Mouse (Mus musculus): ENCODE data around the gene Neurog1.

The Neurog1 gene

DNA sequence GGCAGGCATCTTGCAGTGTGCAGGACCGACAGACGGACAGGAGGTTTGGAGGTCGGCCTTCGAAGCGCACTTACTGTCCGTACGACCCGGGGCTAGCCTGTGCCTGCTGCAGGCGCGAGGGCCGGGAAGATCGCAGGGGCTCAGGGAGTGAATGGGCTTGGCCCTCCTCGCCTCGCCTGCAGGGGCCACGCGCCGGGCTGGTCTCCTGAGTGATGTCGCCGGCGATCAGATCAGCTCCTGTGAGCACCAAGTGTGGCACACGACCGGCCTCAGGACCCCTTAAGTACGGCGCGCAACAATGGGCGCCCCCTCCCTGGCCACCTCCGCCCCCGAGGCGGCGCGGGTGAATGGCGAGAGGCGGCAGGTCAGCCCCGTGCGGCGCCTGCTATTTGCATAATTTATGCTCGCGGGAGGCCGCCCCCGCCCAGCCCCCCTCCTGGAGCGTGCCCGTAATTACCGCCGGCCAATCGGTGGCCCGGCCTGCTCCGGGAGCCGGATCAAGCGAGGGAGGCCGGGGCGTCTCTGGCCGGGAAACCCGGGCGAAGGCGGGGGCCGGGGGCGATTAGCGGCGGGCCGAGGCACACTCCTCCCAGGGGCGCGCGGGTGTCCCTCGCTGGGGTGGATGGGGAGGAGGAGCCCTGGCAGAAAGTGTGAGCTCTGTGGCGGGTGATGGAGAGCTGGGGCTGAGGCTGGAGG is at the start of gene Neurog1:
TSS of gene Neurog1 (minus strand) at position 240 of the 696 bp plus-strand sequence.
- peak; percentile 81 for DNase-seq (ENCODE audit: low spot score)

DNA sequence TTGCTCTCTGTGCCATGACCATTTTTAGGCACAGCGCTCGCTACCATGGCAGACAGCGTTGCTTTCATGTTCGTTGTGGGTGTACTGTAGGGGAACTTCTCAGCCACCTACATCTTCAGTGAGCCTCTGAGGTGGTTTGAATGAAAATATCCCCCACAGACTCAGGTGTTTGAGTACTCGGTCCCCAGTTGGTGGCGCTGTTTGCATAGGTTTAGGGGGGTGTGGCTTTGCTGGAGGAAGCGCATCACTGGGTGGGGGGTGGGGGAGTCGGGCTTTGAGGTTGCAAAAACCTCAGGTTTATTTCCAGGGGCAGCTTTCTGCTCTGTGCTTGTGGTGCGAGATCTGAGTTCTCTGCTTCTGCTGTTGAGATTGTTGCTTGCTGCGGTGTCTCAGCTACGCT is 47.4 kb upstream of the Neurog1 start:
- no peak for DNase-seq (ENCODE audit: low spot score)

DNA sequence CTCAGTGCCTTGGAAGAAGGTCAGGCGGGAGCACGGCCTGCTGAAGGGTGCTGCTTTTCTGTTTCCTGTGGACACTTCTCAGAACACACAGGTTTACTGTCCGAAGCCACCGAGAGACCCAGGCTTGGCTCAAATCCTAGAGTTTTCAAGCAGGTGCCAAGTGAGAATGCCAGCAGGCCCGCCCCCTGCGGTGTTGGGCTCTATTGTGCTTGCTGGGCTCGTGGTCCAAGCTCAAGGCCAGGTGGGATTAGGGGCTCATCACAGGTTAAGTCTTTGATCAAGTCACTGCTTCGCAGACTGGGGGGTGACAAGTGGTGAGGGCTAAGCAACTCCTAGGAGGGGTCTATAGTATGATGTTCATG is 44.7 kb upstream of the Neurog1 start:
- DNase-seq (ENCODE audit: low spot score), result no peak

DNA sequence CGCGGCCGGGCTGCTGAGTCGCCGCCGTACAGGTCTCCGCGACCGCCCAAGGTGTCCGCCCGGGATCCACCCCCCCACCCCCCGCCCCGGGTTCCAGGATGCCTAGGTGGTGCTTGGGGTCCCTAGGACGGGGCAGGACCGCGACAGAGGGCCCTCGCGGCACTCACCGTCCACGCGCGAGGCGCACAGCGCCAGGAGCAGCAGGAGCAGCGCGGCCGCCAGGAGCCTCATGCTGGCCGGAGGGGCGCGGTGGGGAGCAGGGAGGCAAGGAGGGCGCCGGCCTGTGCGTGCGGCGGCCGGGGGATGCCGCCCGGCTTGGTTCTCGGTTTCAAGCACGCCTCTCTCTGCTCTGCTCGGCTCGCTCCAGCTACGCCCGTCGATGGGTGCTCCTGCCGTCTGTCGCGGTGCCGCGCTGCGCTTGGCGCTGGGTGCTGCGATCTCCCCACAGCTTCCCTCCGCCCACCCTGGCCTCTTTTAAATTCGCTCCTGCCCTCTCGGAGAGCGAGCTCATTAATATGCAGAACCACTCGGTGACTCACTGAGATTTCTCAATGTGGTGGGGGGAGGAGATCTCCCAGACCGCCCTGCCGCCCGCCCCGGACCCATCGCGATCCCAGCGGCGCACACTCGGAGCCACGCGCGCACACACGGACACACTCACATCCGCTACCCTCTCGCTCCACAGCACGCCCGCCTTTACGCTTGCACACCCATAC is 44.1 kb upstream of the Neurog1 start, which contains the start of gene Cxcl14:
TSS of gene Cxcl14 (minus strand) at position 609 of the 716 bp plus-strand sequence.
- peak; percentile 50 for DNase-seq (ENCODE audit: low spot score)

DNA sequence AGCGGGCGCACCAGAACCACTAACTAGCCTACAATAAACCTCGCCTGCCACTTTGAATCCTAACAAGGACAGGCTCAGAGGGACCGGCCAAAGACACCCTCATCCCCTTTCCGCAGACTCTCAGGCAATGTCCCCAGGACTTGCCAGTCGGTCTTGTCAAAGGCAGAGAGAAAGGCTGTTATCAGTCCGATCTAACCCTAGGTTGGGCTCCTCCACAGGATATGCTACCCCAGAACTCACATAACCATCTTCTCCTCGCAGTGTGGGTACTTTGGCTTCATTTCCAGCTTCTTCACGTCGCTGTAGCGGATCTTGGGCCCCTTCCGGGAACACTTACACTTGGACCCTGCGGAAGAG is 43.6 kb upstream of the Neurog1 start:
- DNase-seq (ENCODE audit: low spot score), result peak; percentile 49

DNA sequence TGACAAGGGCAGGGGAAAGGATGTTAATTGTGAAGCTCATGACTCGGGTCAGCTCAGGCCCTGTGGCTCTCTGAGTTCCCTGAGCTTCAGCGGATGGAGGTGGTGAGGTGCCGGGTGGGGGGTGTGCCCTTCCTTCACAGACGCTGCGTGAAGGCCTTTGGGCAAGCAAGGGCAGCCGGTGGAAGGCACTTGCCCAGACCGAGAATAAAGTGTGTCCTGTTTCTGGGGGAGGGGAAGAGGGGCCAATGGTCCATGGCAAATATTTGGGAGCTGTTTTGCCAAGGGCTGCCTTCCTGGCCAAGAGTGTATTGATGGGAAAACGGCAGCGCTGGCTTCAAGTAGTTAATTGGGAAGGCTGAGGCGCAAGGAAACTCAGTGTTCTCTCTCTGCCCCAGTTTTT is 42.9 kb upstream of the Neurog1 start:
- DNase-seq (ENCODE audit: low spot score), result peak; percentile 22

DNA sequence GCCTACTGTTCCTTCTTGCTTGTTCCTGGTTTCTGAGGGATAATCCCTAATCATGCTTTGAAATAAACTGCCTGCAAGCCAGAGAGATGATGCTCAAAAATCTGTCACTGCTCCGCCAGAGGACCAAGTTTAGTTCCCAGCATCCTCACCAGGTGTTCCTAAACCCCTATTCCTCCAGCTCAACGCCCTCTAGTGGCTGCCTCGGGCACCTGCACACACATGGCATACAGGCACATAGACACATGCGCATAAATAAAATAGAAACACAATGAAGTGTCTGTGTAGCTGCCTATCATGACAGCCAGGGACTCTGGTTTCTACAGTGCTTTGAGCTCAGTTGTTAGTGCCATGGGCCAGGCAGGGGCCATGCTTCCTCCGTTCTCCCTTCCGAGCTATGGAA is 38.0 kb upstream of the Neurog1 start:
- DNase-seq (ENCODE audit: low spot score), result no peak

DNA sequence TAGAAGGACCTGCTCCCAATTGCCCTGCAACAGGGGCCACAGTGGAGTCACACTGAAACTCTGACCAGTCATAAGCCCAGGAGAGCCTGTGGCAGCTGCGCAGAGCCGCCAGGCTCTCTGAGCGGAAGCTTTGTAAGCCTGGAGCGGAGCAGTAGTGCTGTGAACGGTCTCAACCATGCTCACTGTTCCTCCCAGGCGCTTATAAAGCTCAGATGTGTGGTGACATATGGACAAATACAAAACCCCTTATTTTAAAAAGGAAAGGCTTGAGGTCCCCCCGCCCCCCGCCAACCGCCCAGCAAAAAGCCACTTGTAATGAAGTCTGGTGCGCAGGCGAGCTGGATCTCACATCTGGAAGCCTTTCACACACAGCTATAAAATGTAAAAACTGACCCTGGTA is 37.3 kb upstream of the Neurog1 start:
- peak; percentile 29 for DNase-seq (ENCODE audit: low spot score)

DNA sequence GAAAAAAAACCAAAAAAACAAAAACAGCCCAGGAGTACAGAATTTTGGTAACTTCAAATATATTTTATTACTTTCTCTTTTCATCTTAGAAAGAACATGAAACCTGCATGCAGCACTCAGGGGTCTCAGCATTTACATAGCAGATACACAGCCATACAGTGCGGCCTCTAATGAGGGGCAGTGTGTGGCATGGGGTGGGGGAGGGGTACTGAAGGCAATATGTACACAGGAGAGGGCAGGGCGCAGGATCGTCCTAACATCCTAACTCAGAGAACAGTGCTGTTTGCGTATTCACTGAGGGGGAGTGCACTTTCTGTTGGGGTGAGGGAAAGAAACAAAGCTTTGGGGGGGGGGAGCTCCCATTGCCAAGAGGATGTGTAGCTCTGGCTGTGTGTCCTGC is 36.6 kb upstream of the Neurog1 start:
- no peak for DNase-seq (ENCODE audit: low spot score)

DNA sequence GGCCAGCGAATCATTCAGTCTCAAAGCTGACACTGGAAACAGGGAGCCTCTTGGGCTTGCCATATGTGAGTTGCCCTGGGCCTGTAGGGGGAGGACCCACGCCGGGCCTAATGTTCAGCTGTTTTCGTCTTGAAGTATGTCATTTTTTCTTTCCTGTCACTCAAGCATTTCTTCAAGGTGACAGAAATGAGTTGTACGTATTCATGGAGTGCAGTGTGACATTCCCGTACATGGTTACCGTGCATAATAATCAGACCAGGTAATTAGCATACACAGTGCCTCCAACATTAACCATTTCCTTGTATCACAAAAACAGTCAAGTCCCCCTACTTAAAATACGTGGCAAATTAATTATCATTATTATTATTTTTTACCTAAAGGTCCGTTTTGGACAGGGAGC is 35.1 kb upstream of the Neurog1 start:
- no peak for DNase-seq (ENCODE audit: low spot score)

DNA sequence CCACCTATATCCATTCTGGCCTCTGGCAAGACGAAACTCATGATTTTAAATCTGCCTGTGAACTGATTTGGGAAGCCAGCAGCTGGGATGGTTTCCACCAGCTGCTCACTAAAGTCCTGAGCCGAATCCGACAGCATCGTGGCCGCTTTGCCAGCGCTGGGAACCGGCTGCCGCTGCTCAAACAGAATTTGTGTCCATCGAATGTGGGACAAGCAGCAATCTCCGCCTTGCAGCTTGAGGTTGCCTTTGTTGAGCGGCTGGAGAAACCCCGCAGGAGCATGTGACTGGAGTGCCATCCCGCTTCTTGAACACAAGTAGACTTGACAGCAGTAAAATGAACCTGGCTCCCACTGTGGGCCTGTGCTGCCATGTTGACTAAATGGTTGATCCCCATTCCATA is 31.4 kb upstream of the Neurog1 start:
- DNase-seq (ENCODE audit: low spot score), result no peak

DNA sequence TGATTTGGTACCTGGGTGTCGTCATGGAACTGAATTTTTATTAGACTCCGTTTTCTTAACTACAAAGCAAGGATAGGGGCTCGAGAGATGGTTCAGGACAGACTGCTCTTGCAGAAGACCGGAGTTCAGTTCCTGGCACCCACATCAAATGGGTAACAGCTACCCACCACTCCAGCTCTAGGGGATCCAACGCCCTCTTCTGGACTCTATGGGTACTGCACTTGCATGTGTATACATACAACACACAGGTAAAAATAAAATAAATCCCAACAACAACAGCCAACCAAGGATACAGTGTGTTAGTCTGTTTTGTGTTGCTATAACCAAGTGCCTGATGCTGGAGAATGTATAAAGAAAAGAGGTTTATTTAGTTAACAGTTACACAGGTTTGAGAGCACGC is 28.4 kb upstream of the Neurog1 start:
- no peak for DNase-seq (ENCODE audit: low spot score)

DNA sequence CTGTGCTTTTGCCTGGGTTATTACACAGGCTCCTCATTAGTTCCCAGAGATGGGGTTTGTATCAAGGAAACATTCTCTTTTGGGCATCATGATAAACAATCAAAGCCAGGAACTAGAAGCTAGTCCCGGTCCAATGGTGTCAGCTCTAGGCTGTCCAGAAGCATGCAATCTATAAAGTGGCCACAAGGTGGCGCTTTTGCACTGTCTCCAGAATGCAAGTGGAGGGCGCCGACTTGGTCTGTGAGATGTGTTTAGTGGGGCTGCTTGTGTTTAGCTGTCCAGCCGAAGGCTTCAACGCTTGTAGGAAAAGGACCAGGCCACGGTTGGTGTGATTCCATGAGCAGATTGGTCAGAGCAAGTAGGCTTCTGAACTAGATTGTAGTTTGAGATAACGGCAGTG is 27.5 kb upstream of the Neurog1 start:
- DNase-seq (ENCODE audit: low spot score), result peak; percentile 94

DNA sequence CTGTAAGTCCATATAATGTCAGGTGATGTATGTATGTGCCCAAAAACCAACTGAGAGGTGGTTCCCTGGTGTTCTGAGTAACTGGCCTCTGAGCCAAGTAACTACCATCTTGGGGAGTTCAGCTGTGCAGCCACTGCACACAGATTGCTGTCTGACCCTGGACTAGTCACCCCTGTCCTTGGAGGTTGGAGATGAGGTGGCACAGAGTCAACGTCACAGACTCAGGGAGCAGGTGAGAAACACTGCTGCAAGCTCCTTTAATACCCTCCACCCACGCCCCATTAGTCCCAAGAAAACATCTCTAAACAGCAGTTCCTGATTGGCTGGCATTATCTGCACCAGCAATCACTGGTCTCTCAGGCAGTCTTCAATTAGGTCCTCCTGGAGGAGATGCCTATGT is 23.2 kb upstream of the Neurog1 start:
- DNase-seq (ENCODE audit: low spot score), result no peak

DNA sequence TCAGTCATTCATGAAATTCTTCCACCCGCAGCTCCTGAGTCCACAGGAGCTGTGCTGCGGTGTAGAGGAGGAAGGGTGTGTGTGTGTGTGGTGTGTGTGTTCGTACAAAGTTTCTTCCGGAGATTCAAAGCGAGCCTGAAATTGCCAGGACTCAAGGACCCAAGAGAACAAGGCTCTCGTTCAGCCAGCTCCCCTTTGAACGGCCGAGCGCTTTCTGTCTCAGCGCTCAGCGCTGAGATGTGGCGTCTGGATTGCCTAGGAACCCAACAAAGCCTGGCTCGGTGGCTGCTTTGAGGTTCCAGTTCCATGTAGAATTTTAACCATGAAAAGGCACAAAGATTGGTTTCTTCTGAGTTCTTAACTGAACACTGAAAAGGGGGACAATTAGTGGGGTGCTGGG is 18.2 kb upstream of the Neurog1 start:
- no peak for DNase-seq (ENCODE audit: low spot score)

DNA sequence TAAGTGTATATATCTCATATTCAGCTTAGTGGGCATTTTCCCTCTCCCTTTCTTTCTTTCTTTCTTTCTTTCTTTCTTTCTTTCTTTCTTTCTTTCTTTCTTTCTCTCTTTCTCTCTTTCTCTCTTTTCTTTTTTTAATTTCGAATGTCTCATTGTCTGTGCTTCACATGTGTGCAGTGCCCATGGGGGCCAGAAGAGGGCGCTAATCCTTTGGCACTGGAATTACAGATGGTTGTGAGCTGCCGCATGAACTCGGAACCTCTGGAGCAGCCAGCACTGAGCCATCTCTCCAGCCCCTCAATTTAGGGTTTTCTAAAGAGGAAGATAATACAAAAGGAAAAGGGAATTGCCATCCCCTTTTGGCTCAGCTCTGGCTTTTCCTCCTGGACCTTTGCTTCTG is 15.4 kb upstream of the Neurog1 start:
- no peak for DNase-seq (ENCODE audit: low spot score)

DNA sequence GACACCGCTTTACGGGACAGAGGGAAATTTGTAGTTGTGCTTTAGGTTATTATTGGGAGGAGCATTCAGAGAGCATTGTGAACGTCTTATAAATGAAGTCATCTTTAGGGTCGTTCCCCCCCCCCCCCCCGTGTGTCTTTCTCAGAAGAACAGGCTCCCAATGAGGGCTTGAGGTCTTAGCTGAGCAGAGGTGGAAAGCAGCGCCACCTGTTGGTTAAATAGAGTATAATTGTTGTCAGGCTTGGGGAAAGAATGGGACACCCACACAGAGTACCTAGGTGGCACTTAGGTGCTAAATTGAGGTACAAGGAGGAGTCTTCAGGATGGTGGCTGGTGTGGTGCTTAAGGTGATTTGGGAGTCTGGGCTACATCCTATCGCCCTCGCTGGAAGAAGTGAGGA is 14.5 kb upstream of the Neurog1 start:
- DNase-seq (ENCODE audit: low spot score), result peak; percentile 77

DNA sequence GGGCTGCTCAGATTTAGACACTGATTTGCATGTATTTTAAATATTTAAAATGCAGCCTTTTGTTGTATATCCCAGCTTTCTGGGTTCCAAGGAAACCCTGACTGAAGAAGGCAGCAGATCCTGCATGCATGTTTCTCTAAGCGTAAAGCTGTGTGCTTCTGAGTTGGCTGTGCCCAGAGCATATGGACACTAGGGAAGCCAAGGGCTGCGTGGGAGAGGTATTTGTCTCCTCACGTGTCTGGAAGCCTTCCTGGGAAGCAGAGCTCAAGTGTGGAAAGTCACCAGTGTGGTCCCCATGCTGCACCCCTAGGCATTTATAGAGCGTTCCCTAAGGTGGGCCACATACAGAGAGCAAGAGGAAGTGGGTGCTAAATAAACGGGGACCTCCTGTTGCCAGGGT is 13.7 kb upstream of the Neurog1 start:
- no peak for DNase-seq (ENCODE audit: low spot score)

DNA sequence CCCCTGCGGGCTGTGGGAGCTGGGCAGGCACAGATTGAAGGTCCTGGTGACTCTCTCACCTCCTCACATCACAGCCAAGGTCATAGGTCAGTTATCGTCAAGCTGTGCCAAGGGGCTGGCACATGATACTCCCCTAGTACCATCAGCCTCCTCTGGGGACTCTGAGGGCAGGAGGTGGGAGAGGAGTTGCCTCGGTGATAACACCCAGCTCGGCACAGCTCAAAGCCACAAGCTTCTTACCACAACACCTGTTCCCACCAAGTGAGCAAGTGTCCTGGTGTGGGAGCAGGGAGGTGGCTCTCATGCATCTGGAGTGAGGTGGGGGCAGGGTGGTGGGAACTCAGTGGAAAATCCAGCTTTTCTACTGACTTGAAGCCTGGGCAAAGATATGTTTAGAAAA is 10.3 kb upstream of the Neurog1 start:
- DNase-seq (ENCODE audit: low spot score), result no peak

DNA sequence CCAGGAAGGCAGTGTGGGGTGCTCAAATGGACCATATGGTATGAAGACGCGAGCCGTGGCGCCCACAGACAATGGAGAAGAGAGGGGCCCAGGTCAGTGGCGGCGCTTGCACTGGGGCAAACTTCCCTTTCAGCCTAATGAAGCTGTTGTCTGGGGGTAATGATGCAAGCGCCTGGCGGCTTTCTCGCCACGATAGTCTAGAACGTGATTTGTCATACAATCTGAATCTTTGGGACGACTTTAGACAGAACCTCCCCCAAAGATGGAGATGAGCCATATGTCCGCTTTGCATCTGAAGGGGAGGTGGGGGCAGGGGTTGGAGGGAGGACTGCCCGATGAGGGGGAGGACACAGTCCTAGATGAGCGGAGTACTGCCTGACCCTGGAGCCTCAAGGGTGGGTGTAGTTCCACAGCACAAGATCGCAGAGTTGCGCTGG is 8.4 kb upstream of the Neurog1 start:
- DNase-seq (ENCODE audit: low spot score), result peak; percentile 61

DNA sequence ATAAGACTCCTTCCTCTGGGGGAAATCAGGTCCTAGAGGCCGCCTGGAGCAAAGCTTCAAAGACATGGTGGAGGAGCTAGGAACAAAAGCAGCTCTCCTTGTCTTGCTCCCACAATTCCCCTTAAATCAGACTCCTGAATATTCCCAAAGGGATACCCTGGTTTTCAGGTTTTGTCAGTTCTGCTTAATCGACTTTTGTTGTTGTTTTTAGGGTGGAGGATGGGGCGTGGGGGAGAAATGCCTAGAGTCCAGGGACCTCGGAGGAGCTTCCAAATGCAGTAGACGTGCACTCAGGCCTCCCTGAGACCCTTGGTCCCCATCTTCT is 7.9 kb upstream of the Neurog1 start:
- no peak for DNase-seq (ENCODE audit: low spot score)

DNA sequence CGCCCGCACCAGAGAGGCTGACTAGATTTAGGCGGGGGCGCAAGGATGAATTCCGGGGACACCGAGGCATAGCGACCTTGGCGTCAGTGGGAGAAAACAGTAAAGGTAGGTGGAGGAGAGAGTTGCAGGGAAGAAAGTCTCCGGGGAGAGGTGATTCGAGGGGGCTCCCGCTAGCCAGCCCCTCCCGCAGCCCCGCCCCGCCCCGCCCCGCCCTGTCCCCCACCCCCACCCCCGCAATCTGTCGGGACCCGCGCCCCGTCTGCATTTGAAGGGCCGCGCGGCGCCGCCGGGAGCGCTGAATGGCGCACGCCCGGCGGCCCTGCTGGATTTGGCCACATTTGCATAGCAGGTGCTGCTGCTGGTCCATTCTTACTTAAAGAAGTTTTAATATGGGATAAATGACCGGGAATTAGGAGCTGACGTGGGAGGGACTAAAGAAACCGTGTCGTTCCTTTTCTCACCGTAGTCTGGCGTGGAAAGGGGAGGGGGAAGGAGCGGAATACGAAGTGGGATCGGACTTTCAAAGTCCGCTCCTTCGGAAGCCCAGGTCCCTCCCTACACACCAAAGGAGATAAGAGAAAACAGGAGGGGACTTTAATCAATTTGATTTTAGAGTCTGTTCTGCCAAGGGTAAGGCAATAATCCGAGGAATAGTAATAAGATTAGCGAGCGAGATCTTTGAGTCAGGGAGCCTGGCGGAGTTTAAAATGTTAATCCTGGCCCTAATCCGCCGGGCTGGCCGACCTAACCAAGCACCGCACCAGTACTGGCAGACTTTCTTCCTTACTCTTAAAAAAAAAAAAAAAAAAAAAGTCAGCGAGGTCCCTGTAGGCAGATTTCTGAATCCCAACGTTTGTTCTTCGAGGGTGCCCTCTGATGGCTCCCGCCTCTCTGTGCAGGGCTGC is 7.3 kb upstream of the Neurog1 start:
- peak; percentile 55 for DNase-seq (ENCODE audit: low spot score)

Data from embryo, embryonic 10.5 days (tissue).